Mouse (Mus musculus): Measurements from ENCODE around the gene Pard3b.
A peak's percentile ranks its signal among the peaks of the same experiment; 100 is the strongest.

The Pard3b gene

DNA sequence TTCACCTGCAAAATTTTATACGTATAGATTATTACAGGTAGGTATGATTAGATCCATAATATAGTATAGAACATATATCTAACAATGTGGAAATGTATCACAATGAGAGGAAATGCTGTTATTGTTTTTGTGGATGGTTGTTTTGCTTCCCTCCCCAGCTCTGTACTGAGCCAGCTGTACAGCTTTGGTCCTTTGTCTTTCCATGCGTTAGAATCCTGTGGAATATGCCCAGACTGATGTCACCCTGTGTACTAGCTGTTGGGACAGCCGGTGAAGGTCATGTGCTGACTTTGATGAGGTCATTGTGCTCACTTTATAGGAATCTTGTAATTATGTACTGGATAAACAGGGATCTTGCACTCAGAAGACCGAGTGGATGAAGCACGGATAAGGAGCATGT lies 286.9 kb downstream of the Pard3b start:
- DNase-seq (ENCODE audit: low spot score in 2 of 2) = no peak

DNA sequence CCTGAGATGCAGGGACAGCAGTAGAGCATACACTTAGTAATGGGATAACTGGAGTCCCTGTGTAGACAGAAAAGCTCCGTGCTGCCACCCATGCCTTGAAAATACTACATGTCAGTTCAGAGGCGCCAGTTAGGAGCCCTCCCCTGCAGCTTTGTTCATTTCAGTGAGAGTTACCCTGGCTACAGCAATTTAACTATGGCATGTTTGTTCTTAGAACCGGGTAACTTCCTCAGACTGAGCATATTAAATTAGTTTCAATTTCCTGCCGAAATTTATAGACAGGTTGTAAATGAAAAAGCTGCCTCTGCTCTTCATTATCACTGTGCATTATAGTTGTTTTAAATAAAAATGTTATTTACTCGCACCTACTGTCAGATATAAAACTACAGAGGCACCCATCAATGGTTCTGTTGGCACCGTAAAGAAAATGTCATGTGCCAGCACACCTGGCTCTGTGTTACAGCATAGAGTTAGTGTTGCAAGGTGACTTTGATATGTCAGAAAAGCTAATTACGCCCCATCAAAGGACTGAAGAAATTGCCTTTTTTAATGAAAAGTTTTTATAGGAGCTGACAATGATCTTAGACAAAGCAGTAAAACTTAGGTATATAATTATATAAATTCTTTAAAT lies 289.6 kb downstream of the Pard3b start:
- DNase-seq (ENCODE audit: low spot score in 2 of 2) = peak in 1 of 2 experiments; percentile 9

DNA sequence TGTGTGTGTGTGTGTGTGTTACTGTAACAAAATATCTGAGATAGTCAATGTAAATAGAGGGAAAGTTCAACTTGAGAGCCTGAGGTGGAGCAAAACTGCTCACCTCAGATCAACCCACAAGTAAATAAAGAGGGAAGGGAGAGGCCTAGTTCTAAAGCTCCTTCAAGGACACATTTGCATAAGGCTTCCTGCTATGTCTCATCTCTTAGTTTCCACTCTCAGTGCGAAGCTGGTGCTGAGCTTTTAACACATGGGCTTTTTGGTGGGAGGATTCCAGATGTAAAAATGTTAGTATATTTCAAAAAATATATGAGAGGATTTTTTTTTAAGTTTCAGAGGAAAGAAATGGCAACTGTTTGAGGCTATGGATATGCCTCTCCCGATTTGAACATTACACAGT lies 294.9 kb downstream of the Pard3b start:
- DNase-seq (ENCODE audit: low spot score in 2 of 2) = no peak

DNA sequence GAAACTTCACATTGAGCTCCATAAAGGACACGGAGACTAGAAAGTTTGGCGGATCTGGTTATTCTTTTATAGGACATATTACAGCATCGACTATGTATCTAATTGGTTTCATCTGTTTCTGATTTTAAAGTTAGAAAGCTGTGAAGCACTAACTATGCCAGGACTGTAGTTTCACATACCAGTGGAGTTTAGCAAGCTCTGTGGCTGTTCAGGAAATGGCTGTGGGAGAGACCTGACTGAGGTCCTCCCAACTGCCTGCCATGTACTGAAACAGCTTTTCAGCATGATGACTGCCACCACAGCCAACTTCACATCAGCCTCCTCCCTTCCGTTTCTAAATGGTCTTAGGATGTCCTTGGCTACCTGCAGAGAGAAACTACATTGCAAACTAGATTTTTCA lies 296.1 kb downstream of the Pard3b start:
- DNase-seq (ENCODE audit: low spot score in 2 of 2) = no peak

DNA sequence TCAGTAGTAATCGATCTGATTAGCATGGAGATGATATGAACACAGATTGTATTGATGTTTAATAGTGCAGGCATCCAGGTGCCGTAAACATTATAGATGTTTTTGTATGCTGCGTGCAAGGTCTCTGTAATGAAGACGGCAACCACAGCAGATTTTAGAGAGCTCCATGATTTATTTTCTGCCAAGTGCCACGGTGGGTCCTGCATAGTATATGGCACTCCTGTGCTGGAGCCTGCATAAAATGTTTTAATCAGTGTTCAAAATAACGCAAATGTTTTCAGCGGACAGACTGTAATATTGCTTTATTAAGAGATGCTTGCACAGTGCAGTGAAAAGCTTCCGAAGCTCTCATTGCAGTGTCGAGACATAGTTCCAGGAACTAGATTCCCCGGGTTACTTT lies 301.3 kb downstream of the Pard3b start:
- no peak for DNase-seq (ENCODE audit: low spot score in 2 of 2)

DNA sequence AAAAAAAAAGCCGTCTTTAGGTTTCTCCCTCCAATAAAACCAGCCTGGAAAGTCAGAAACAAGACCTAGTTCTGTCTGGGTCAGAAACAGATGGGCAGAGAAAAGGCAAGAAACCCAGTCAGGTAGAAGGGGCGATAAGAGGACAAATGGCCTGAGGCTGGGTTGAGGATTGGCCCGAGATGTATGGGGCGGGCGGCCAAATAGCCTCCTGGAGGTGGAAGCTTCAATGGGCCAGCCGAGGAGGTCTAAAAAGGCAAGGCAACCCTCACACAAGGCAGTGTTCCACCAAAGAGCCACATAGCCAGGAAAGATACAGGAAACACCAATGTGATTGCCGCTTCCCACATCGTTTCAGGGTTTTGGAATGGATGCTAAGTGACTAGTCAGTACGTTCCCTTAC lies 322.9 kb downstream of the Pard3b start:
- peak in 1 of 2 experiments; percentile 5 for DNase-seq (ENCODE audit: low spot score in 2 of 2)

DNA sequence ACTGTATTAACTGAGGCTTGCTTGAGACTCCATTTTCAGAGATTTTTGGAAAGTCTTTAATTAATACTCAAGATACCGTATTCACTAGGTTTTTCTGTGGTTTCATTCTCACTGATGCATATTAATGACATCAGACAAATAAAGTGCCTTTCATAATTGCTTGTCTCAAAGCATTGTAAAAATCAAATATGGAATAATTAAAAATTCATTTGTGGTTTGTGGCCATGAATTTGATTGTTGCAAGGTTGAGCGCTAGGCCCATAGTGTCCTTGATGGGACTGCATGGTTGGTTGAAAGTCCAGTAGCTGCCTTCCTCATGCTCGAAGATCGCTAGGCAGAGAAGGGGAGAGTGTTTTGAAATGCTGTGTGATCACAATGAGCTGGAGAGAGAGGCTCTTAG lies 323.9 kb downstream of the Pard3b start:
- DNase-seq (ENCODE audit: low spot score in 2 of 2) = no peak

DNA sequence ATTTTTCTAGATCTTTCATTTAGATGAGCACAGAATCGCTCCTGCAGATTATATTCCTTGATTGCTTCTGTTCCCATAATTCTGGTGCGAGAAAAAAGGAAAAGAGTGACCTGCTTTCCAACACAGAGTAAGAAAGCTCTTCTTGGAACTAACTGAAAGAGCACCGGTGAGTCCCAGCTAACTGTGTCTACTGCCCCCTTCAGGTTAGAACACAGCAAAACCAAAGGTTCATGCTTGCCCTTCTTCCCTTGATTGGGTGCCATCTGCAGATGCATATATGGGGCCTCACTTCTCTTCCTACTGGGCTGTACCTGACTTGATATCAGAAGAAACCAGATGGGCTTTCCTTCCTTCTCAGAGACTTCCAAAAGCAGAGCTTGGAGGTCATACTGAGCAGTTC lies 328.5 kb downstream of the Pard3b start:
- no peak for DNase-seq (ENCODE audit: low spot score in 2 of 2)

DNA sequence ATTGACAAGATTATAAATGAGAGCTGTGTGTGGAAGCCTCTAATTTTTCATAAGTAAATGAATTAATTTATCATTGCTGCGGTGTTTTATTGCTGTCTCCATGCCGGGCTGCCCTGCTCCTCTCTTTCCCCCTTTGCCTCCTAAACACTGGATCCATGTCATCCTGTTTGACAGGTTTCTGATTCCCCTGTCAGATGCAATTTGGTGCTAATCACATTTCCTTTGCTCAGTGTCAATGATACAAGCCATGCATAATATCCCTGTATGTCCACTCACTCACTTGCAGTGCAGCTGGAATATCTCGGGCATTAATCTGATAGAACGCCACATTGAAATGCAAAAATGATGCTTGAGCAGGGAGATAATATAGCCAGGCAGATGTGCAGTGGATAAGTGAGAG lies 329.2 kb downstream of the Pard3b start:
- DNase-seq (ENCODE audit: low spot score in 2 of 2) = no peak

DNA sequence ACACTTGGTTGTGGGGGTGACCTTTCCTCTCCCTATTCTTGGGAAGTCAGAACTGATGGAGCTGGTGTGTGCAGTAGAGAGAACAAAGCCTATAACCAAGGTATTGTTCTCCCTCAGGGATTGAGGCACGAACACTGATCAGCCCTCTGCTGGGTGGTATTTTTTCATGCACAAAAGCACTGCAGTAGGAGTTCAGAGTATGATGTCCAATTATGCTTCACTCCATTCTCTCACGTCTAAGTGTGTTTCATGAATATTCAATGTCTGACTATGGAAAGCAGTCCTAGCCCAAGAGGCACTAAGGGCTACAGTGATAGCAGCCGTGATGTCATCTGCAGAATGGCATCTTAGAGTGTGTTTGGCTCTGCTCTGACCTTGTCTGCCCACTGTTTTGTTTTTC lies 359.1 kb downstream of the Pard3b start:
- DNase-seq (ENCODE audit: low spot score in 2 of 2) = no peak

DNA sequence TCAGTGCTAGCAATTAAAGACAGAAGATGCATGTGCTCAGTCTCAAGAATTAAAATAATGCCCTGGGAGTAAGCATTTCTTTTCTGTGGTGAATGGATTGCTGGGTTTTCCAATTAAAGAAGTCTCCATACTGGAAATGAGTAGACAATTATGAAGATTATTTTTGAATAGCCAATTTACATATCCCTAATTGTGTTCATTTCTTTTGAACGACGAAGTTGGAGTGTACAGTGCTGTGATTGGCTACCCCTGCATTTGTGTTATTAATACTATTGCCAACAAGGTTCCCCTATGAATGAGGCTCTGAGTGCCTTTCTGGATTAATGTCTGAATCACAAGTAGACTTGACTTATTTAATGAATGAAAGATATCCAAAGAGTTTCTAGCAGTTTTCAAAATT lies 370.2 kb downstream of the Pard3b start:
- DNase-seq (ENCODE audit: low spot score in 2 of 2) = no peak

DNA sequence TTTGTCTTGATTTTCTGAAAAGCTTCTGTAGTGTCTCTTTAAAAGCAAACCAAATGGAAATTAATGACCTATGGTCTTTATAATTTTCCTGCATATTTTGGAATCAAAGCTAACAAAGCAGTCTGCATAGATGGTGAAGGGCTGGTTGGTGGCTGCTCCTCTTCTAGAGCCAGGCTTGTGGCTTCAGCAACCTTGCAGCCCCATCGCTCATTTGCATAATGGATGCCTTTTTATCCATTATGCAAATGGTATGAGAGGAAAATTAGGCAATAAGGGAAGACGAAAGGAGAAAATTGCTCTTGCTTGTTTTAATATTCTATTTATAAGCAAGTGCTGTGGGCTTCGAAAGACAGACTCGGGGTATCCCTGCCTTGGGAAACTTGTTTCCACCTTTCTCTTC lies 373.1 kb downstream of the Pard3b start:
- no peak for DNase-seq (ENCODE audit: low spot score in 2 of 2)

DNA sequence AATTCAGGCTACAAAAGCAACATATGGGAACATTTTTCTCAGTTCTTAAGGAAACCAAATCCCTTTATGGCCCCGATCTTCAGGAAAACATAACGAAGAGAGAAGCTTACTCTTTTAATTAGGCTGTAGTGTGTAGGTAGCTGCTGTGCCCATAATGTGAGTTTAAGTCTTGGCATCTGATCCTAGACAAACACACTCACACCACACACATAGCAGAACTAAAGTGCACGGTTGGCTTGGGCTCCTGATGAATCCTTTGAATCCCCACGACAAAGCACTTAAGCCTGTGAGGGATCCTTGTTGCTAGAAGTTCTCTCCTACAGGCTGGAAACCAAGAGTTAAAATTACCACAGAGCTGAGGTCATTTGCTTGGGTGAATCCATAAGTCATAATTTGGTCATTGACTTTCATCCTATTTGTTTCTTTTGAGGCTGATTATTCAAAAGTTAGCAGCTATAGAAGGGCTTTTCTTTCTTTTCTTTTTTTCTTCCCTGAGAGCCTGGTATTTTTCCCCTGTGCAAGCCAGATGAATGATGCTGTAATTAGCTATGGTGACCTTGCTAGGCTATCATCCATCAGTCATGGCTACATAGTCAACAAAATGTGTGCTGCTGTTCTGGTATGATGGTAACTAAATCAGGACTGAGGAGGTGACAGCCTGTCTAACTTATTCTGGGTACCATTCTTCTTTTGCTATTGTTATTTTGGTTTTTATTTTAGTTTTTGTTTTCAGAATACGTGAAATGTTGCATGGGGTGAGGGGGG lies 378.1 kb downstream of the Pard3b start:
- no peak for DNase-seq (ENCODE audit: low spot score in 2 of 2)

DNA sequence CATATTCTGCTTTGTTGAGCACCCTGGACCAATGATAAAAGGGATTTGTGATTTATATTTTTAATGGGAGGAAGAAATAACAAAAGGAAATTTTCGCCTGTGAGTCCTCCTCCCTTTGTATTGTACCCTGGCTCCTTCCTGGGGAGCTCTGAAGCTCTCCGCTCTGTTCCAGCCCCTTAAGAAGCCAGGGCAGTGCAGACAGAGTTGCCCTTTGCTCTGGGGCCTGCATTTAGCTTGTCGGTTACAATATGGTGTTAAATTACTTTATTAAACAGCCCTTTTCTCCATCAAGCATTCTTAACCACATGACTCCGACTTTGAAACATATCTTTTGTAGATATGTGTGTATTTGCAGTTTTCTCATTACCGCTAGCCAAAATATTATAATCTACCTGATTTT lies 379.7 kb downstream of the Pard3b start:
- DNase-seq (ENCODE audit: low spot score in 2 of 2) = no peak

DNA sequence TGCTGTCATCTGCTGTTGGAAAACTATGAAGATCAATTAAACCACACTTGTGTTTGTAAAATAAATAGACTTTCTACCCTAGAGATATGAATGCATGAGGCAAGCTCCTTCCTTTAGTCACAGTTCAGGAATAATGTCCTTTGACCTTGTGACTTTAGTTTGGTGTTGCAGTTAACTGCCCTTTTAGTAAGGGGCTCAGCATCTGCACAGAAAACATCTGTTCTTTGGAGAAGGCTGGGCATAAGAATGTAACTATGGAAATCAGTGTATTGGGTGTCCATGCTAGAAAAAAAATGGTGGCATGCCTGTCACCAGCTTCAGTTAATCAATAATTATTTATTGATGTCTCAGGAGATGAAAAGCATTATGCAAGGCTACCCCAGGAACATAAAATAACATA lies 381.1 kb downstream of the Pard3b start:
- DNase-seq (ENCODE audit: low spot score in 2 of 2) = no peak

DNA sequence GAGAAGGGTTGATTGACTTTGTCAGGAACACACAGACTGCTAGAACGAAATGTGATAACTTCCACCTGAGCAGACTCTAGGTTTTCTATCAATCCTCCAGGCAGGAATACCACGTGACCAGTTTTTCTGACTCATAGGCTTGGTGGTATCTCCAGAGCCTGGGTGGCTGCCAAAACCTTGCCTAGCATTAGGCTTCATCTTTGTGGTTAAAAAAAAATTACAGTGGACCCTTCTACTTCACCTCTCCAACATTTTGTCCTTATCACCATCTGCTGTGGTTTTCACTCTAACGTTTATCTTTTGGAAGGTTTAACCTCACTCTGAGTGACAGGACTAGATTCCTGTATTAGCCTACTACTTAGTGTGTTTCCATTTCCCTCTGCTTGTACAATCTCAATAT lies 403.1 kb downstream of the Pard3b start:
- no peak for DNase-seq (ENCODE audit: low spot score in 2 of 2)

DNA sequence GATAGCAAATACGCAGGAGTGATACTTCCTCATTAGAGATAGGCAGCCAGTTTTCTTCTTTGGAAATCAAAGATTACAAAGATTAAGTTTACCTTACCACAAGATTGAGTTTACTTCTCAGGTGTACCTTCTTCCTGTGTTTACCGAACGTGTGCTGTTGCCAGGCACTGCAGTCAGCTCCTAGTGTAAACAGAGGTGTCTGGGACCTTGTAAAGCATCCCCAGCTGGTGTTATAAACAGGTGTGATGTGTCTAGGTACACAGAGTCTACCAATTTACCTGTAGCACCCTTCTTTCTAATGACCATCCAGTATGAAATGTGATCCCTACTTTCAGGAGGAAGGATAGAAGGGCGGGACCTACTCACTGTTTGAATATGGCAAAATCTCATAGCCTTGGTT lies 410.0 kb downstream of the Pard3b start:
- DNase-seq (ENCODE audit: low spot score in 2 of 2) = no peak

DNA sequence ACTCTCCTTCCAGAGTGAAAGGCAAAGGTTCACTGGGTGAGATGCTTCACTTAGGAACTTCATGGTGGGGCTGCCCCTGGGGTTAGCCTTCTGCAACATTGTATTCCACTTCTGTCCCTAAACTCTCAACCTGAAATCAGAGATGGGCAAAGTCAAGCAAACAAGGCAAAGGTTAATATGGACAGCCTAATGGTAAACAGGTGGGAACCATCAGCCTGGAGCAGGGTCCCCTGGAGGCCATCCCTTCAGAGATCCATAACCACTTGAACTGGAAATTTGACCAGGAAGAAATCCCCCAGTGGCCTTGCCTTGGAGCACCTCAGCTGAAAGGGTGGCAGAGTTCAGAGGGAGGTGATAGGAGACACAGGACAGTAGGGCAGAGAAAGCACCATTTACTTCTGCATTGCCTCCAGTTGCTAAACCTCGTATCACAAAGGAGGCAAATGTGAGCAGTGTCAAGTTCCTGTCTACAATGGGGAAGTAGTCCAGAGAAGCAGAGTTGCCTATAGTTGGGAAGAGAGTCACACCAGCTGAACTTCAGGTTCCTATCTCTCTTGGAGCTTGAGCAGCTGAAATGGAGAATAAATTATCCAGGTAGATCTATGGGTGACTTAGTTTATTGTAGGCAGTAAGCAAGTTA lies 412.7 kb downstream of the Pard3b start:
- no peak for DNase-seq (ENCODE audit: low spot score in 2 of 2)

DNA sequence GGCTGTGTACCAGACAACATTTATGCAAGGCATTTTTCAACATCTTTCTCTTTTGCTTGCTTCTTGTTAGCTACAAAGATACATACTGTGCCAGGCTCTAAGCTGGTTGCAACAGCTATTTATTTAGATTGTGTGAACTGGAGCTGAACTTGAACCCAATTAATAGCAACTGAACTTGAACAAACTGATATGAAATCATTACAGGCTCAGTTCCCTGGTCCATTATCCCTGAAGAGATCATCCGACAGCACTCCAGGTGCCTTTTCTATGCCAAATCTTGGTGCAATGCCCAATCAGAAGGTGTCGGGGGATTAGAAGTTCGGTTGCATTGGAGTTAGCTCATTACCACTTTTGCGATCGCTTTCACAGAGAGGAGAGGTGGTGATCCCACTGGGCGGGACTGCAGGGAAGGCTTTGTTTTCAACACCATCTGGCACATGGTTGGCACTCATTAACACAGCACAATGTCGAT lies 414.6 kb downstream of the Pard3b start:
- DNase-seq (ENCODE audit: low spot score in 2 of 2) = peak in 1 of 2 experiments; percentile 10

DNA sequence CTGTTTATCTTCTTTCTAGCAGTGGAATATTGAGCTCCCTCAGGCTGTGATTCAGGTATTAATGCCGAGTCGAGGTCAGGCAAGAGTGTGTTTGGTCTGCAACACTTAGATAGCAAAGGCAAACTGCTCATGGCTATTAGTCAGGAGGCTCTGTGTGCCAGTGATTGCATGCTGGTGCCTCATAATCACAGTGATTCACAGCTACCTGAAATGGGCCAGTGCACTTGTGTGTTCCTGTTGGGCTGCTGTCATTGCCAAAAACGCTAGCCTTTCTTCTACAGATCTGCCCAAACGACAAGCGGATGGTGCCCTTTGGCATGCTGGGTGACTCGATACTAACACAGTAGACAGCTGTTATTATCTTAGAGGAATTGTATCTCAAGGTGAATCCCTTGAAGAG lies 416.7 kb downstream of the Pard3b start:
- no peak for DNase-seq (ENCODE audit: low spot score in 2 of 2)

DNA sequence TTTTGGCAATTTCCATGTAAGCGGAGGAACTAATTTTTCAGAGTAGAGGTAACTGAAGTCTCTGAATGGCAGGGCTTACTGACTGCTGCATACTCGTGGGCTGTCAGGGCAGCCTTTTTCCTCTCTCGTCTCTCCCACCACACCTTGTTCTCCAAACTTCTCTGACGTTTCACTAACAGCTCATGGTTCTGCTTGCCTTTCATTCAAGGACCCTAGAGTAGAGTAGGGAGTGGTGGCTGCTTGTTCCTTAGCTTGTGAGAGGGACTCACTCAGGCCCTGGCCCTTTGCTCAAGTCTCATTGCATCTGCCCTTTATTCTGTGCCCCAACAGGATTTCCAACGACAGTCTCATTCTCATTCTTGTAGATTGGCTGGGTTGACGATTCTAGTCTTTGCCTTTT lies 432.0 kb downstream of the Pard3b start:
- DNase-seq (ENCODE audit: low spot score in 2 of 2) = no peak

DNA sequence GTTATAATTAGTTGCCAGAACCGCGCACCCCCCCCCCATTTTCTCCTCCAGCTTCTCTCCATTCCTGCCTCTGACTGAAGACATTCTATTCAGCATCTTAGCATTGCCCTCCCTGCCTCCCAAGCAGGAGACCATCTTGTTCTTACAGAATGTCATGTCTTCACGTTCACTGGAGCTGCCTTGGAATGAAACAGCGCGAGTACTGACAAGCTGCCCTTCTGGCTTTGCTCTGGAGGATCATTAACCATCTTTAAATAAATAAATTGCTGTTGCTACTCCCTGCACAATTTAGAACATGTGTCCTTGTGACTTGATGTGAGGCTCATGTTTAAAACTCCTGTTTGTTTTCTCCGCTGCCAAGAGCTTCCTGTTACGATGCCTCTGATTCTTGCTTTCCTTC lies 432.5 kb downstream of the Pard3b start:
- no peak for DNase-seq (ENCODE audit: low spot score in 2 of 2)

DNA sequence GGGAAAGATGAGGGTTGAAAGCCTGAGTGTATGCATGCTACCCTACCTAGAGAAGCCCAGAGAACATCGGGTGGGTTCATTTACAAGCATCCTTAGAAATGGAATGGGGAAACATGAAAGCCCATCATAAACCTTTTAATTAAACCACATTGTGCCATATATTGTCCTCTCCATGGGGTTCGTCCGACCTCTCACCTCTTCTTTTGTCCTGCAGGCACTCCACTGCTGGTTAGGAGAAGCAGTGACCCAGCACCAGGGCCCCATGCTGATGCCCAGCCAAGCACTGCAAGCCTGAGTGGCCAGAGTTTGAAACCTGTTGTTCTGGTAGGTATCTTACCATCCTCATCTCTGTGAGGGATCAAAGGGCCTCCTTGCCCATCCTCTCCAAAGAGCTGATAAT lies 437.5 kb downstream of the Pard3b start:
- no peak for DNase-seq (ENCODE audit: low spot score in 2 of 2)
